Mouse (Mus musculus) heart, embryonic 16.5 days (tissue): ENCODE data around the gene Zbtb18. TPM values are rescaled to one million over a fixed set of nuclear protein-coding genes. Genes with fewer than 3 reads are reported as not detected.

ENCODE experiments used
- ATAC-seq: fragments of 200-750 bp; cut with Nextera tagmentation; replicated peaks from 2 replicates; pipeline ENCODE4 v1.8.0; 2017; ENCODE audit warnings: moderate number of reproducible peaks; ENCODE audit not compliant: insufficient read depth, low FRiP score; ENCODE audit errors: extremely low read depth
- H3K27ac ChIP-seq: fragments of 300-500 bp; sonication (generic); 2 replicates; pipeline ENCODE4 v1.5.1; 2014; ENCODE audit warnings: mild to moderate bottlenecking, low read length, control low read depth, moderate library complexity
- H3K27me3 ChIP-seq: fragments of 300-500 bp; sonication (generic); 2 replicates; pipeline ENCODE4 v1.6.1; 2014; ENCODE audit warnings: low read length, mixed read lengths; ENCODE audit not compliant: control insufficient read depth, insufficient read depth
- H3K36me3 ChIP-seq: fragments of 300-500 bp; sonication (generic); 2 replicates; pipeline ENCODE4 v1.6.1; 2014; ENCODE audit not compliant: control insufficient read depth, insufficient read depth
- H3K4me1 ChIP-seq: fragments of 300-500 bp; sonication (generic); 2 replicates; pipeline ENCODE4 v1.6.1; 2014; ENCODE audit warnings: low read length, mixed read lengths; ENCODE audit not compliant: control insufficient read depth, insufficient read depth
- H3K4me2 ChIP-seq: fragments of 300-500 bp; sonication (generic); 2 replicates; pipeline ENCODE4 v1.6.1; 2014; ENCODE audit warnings: low read depth, mild to moderate bottlenecking, control low read depth, low read length
- H3K4me3 ChIP-seq: fragments of 300-500 bp; sonication (generic); 2 replicates; pipeline ENCODE4 v1.5.1; 2014; ENCODE audit warnings: mild to moderate bottlenecking, control low read depth, low read length
- H3K9ac ChIP-seq: fragments of 300-500 bp; sonication (generic); 2 replicates; pipeline ENCODE4 v1.6.1; 2014; ENCODE audit warnings: low read length, control low read depth
- H3K9me3 ChIP-seq: fragments of 300-500 bp; sonication (generic); replicated peaks from 2 replicates; pipeline ENCODE4 v1.6.1; 2016; ENCODE audit warnings: low read length; ENCODE audit not compliant: control insufficient read depth
- WGBS: fragments of 180-500 bp; shearing (Covaris S2); extraction: QIAGEN DNeasy Blood & Tissue Kit; methylation state at CpG from one replicate; pipeline ENCODE4 v1.1.7; 2014; 5-methylcytosine and 5-hydroxymethylcytosine counted together
- polyA plus RNA-seq: library from polyadenylated mRNA; unstranded; fragments of >200 nt; fragmentation: Nextera tagmentation; extraction: Ambion mirVana; gene quantifications from 2 replicates; pipeline ENCODE4 v1.2.1, GENCODE M21; 2015

The Zbtb18 gene
- polyA plus RNA-seq, 1 experiment from 2014 or later, result 1.2 TPM

GRCm38 (mm10) chr1:177452987-177453386, 10.8 kb downstream of the Zbtb18 start:
- Histone ChIP-seq H3K4me1 (no peaks in the 10 kb centered on the region), H3K27ac (no peak overlapping the region), H3K27me3 (no peaks in the 10 kb centered on the region), H3K4me2 (no peak overlapping the region), H3K36me3 (peaks cover 5% of the 10 kb centered on the region), H3K4me3 (no peak overlapping the region), H3K9ac (no peak overlapping the region), H3K9me3 (no peaks in the 10 kb centered on the region)
- ATAC-seq, result no peak
- WGBS, result 40% methylated on average over 5 of the region's 5 CpGs

- ATAC-seq, result no peak
- Histone ChIP-seq H3K27me3 (no peaks in the 10 kb centered on the region), H3K9ac (no peak overlapping the region), H3K4me2 (no peak overlapping the region), H3K9me3 (no peaks in the 10 kb centered on the region), H3K36me3 (no peaks in the 10 kb centered on the region), H3K4me3 (no peak overlapping the region), H3K4me1 (no peaks in the 10 kb centered on the region), H3K27ac (no peak overlapping the region)
- 46% methylated on average over 8 of the region's 8 CpGs for WGBS
Measured at GRCm38 (mm10) chr1:177453806-177454205, 11.7 kb downstream of the Zbtb18 start.

DNA sequence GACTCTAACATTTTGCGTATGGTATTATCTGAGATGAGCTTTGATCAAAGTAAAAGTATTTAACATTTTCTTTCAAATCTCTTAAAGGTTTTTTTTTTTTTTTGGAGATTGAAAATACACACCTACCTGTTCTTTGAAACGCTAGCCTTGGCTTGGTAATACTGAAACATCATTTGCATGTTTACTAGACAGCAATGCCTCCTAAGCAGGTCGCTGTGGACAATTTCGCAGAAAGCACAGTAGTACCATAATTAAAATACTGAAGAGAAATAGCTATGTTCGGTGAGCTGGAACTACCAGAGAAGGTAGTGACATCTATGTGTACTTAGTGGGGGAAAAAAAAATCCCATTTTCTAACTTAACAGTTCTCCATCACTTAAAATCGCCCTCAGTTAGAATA, 12.3 kb downstream of the Zbtb18 start:
- H3K27me3 ChIP-seq, result no peaks in the 10 kb centered on the region
- no peak overlapping the region for H3K4me3 ChIP-seq
- H3K27ac ChIP-seq, result no peak overlapping the region
- no peaks in the 10 kb centered on the region for H3K4me1 ChIP-seq
- no peak overlapping the region for H3K4me2 ChIP-seq
- no peaks in the 10 kb centered on the region for H3K9me3 ChIP-seq
- 87% methylated on average over 6 of the region's 6 CpGs for WGBS
- no peaks in the 10 kb centered on the region for H3K36me3 ChIP-seq
- ATAC-seq, result no peak
- no peak overlapping the region for H3K9ac ChIP-seq

- WGBS, result 73% methylated on average over 5 of the region's 5 CpGs
- Histone ChIP-seq H3K27ac (no peak overlapping the region), H3K4me3 (no peak overlapping the region), H3K4me2 (no peak overlapping the region), H3K36me3 (no peaks in the 10 kb centered on the region), H3K9ac (no peak overlapping the region), H3K9me3 (no peaks in the 10 kb centered on the region), H3K27me3 (0 out of 2 replicates have a peak, but pooled peaks cover 3% of the 10 kb centered on the region), H3K4me1 (no peaks in the 10 kb centered on the region)
- no peak for ATAC-seq
Measured at GRCm38 (mm10) chr1:177455466-177455865, 13.3 kb downstream of the Zbtb18 start.

DNA sequence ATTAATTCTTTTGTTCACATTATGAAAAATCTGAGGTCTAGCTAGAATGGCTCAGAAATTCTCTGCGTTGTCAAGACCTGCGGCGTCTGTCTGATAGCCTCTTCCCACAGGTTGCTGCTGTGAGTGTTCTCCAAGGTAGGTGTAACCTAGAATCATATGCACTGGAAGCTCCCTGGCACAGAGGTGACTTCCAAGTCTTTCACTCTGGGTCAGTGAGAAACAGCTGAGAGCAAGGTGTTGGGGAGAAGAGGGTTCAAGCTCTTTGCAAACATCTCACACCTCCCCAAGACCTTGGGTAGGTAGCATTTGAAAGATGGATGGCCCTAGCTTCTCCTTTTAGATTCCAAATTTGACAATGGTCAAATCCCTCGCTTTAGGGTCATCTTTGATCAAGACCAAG, 14.1 kb downstream of the Zbtb18 start:
- Histone ChIP-seq H3K4me1 (no peaks in the 10 kb centered on the region), H3K4me3 (no peak overlapping the region), H3K9me3 (no peaks in the 10 kb centered on the region), H3K27me3 (0 out of 2 replicates have a peak, but pooled peaks cover 3% of the 10 kb centered on the region), H3K4me2 (no peak overlapping the region), H3K27ac (no peak overlapping the region), H3K36me3 (no peaks in the 10 kb centered on the region), H3K9ac (no peak overlapping the region)
- WGBS, result 86% methylated on average over 4 of the region's 4 CpGs
- no peak for ATAC-seq

DNA sequence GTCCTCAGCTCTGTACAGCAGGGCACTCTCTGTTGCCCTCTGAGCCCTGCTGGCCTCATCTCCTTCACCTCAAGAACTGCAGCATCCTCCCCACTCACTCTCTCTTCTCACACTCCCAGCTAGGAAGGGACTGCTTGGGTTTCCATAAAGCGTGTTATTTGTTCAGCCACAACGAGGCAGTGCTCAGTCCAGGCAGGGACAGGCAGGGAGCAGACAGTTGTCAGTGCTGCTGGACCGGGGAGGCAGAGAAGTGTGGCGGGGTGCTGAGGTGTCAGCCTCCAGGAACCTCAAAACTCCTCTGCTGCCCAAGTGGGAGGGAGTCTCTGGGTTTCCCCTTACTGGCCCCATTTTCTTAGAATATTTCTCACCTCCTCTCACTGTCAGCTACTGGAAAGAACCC, 14.6 kb downstream of the Zbtb18 start:
- Histone ChIP-seq H3K9ac (no peak overlapping the region), H3K4me1 (no peaks in the 10 kb centered on the region), H3K9me3 (no peaks in the 10 kb centered on the region), H3K36me3 (no peaks in the 10 kb centered on the region), H3K27me3 (0 out of 2 replicates have a peak, but pooled peaks cover 3% of the 10 kb centered on the region), H3K27ac (no peak overlapping the region), H3K4me3 (no peak overlapping the region), H3K4me2 (no peak overlapping the region)
- ATAC-seq, result no peak
- WGBS, result 35% methylated on average over 4 of the region's 4 CpGs

DNA sequence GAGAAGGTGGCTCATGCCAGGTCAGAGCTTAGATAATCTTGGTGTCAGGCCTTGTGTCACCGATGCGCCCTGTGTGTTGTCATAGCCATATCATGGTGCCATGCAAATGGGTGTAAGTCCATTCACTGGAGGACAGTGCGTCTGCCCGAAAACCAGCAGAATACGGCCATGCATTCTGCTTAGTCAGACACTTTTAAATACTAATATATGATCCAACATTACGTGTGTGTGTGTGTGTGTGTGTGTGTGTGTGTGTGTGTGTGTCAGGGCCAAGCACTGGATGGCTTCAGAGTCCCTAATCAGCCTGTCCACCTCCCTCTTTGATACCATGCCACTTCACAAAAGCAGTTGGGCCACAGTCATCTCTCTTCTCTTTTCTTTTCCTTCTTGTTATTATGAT, 15.8 kb downstream of the Zbtb18 start:
- no peak for ATAC-seq
- no peaks in the 10 kb centered on the region for H3K9me3 ChIP-seq
- no peaks in the 10 kb centered on the region for H3K4me1 ChIP-seq
- 86% methylated on average over 6 of the region's 6 CpGs for WGBS
- H3K4me2 ChIP-seq, result no peak overlapping the region
- 0 out of 2 replicates have a peak, but pooled peaks cover 3% of the 10 kb centered on the region for H3K27me3 ChIP-seq
- H3K27ac ChIP-seq, result no peak overlapping the region
- no peak overlapping the region for H3K9ac ChIP-seq
- H3K36me3 ChIP-seq, result no peaks in the 10 kb centered on the region
- no peak overlapping the region for H3K4me3 ChIP-seq

GRCm38 (mm10) chr1:177458456-177459389, 16.6 kb downstream of the Zbtb18 start:
- ATAC-seq, result no peak

GRCm38 (mm10) chr1:177459536-177459935, 17.4 kb downstream of the Zbtb18 start:
- no peak for ATAC-seq

More at GRCm38 (mm10) chr1:177458456-177459389, 16.6 kb downstream of the Zbtb18 start:
- Histone ChIP-seq H3K4me2 (no peak overlapping the region), H3K27ac (no peak overlapping the region), H3K9ac (no peak overlapping the region), H3K4me1 (no peaks in the 10 kb centered on the region), H3K4me3 (no peak overlapping the region), H3K27me3 (0 out of 2 replicates have a peak, but pooled peaks cover 3% of the 10 kb centered on the region), H3K9me3 (peaks cover under 1% of the 10 kb centered on the region; the same call in 1 of the 2 replicates), H3K36me3 (no peaks in the 10 kb centered on the region)
- 76% methylated on average over 18 of the region's 18 CpGs for WGBS

More at GRCm38 (mm10) chr1:177459536-177459935, 17.4 kb downstream of the Zbtb18 start:
- H3K27ac ChIP-seq, result no peak overlapping the region
- H3K4me2 ChIP-seq, result no peak overlapping the region
- H3K4me3 ChIP-seq, result no peak overlapping the region
- 0 out of 2 replicates have a peak, but pooled peaks cover 3% of the 10 kb centered on the region for H3K27me3 ChIP-seq
- H3K9ac ChIP-seq, result no peak overlapping the region
- peaks cover 5% of the 10 kb centered on the region; the same call in 1 of the 2 replicates for H3K9me3 ChIP-seq
- WGBS, result 42% methylated on average over 2 of the region's 2 CpGs
- H3K4me1 ChIP-seq, result no peaks in the 10 kb centered on the region
- no peaks in the 10 kb centered on the region for H3K36me3 ChIP-seq
